Mouse (Mus musculus): ENCODE data around the gene Zfp551.

Gene Zfp551

DNA sequence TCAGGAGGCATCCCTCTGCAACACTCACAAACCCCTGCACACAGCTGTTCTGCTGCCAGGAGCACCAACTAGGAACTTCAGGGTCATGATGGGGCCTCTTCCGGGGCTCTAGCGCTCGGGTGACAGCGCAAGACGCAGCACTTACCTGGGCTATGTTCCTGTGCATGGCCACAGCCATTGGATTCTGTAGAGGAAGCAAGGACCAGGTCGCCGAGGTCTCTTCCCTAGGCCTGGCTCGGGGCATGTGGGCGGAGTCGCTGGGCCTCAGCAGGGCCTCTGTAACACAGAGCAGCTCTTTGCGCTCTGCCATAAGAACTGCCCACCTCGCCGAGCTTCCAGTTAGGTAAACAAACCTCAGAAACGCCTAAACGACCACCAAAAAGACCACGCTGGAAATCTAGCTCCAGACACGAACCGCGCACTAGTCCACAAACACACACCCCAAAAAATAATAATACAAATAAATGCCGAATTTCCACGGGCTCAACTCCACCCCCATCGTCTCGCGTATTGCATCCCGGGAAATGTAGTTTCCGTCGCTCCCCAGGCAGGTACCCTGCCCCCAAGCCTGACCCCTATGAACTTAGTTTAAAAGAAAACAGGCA is at the start of gene Zfp551:
TSS of gene Zfp551 (minus strand) at position 507 of the 605 bp plus-strand sequence.
- peak; percentile 59 for DNase-seq

DNA sequence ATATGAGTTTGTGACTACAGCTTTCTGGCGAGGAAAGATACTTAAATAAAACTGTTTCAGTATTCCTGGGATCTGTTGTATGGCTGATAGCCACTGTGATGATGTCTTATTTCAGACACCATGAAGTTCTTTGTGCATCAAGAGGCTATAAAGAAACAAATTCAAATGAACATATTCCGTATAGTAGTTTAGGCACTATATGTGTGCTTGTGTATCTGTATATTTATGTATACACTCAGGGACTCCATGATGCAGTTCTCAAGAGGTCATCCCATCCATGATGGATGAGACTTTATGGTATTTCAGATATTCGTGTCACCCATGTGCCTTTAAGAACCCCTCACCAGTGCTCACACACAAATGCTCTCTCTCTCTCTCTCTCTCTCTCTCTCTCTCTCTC is 304 bp upstream of the Zfp551 start:
- no peak for DNase-seq

DNA sequence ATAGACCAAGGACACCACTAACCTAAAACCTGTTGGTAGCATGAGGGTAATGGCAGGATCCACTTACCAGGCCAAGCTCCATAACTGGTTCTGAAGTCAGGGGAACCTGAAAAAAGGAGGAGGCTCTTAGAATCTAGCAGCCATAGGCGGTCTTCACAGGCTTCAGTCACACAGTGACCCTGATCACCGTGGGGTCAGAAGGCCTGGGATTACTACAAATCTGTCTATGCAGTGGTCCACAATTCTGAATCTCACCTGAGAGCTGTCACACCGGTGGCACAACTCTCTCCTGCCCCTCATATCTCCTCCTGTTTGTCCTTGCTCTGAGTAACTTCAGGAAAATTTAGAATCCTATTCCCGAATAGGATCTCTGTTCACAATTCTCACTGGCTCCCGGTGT is 810 bp downstream of the Zfp551 start:
- peak; percentile 3 for DNase-seq

DNA sequence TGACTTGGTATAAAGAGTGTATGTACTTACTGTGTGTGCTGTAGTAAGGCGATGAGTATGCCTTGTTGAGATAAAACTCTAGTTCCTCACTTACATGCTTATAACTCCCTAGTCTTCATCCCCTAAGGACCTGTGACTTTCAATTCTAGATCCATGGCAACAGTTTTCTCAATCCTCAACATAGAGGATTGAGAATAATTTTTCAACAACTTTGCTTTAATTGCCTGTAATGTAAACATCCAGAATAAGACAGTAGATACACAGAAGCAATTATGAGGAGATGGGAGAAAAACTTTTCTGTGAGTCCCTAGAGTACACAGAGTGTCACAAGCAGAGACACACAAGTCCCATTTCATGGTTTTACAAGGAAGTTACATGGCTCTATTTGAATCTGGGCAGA is 53.4 kb downstream of the Zfp551 start, which contains the start of gene Vmn1r84:
TSS of gene Vmn1r84 (minus strand) at position 101 of the 400 bp plus-strand sequence.
- no peak for DNase-seq
